Mouse (Mus musculus): ENCODE measurements around the gene Ifrd2.

- TF ChIP-seq POLR2A (IDR thresholded peaks at IDR 0.05; ENCODE audit: low read depth, low read length), result no peak
- TF ChIP-seq CTCF (IDR thresholded peaks at IDR 0.05; ENCODE audit: extremely low read depth, insufficient read depth, insufficient read length, insufficient replicate concordance), result no peak
Measured at GRCm38 (mm10) chr9:107566855-107567254, 20.6 kb upstream of the Ifrd2 start.
